Mouse (Mus musculus): ENCODE measurements around the gene Tmprss15. TPM values are rescaled to one million over a fixed set of nuclear protein-coding genes. Genes with fewer than 3 reads are reported as not detected.

Gene Tmprss15
- total RNA-seq (2014; fragmentation: Nextera tagmentation) (not detected in 2 replicates), total RNA-seq (2017) (not detected in 2 replicates)

GRCm38 (mm10) chr16:79090997-79091396, at the start of gene Tmprss15:
TSS of gene Tmprss15 (minus strand) at chr16:79091097.
- no peak for ATAC-seq (replicated peaks; ENCODE audit: poor library complexity, severe bottlenecking)

- ATAC-seq (replicated peaks; ENCODE audit: poor library complexity, severe bottlenecking): no peak
These were observed 24.0 kb upstream of the Tmprss15 start for GRCm38 (mm10) chr16:79114879-79115278.

- ATAC-seq (replicated peaks; ENCODE audit: poor library complexity, severe bottlenecking): no peak
These were observed 18.6 kb upstream of the Tmprss15 start for GRCm38 (mm10) chr16:79109516-79109915.

GRCm38 (mm10) chr16:79108969-79109368, 18.1 kb upstream of the Tmprss15 start:
- ATAC-seq (replicated peaks; ENCODE audit: poor library complexity, severe bottlenecking): no peak

- no peak for ATAC-seq (replicated peaks; ENCODE audit: poor library complexity, severe bottlenecking)
These were observed 9.4 kb upstream of the Tmprss15 start for GRCm38 (mm10) chr16:79100325-79100724.

GRCm38 (mm10) chr16:79098321-79098720, 7.4 kb upstream of the Tmprss15 start:
- no peak for ATAC-seq (replicated peaks; ENCODE audit: poor library complexity, severe bottlenecking)

GRCm38 (mm10) chr16:79086550-79086949, 4.3 kb downstream of the Tmprss15 start:
- no peak for ATAC-seq (replicated peaks; ENCODE audit: poor library complexity, severe bottlenecking)

- no peak for ATAC-seq (replicated peaks; ENCODE audit: poor library complexity, severe bottlenecking)
These were observed 27.0 kb downstream of the Tmprss15 start for GRCm38 (mm10) chr16:79063848-79064247.

GRCm38 (mm10) chr16:79058775-79059558, 31.9 kb downstream of the Tmprss15 start:
- no peak for ATAC-seq (replicated peaks; ENCODE audit: poor library complexity, severe bottlenecking)

- ATAC-seq (replicated peaks; ENCODE audit: poor library complexity, severe bottlenecking): no peak
These were observed 58.3 kb downstream of the Tmprss15 start for GRCm38 (mm10) chr16:79032593-79032992.

GRCm38 (mm10) chr16:79002812-79003211, 88.1 kb downstream of the Tmprss15 start:
- no peak for ATAC-seq (replicated peaks; ENCODE audit: poor library complexity, severe bottlenecking)

GRCm38 (mm10) chr16:79001679-79002078, 89.2 kb downstream of the Tmprss15 start:
- ATAC-seq (replicated peaks; ENCODE audit: poor library complexity, severe bottlenecking): no peak

- no peak for ATAC-seq (replicated peaks; ENCODE audit: poor library complexity, severe bottlenecking)
These were observed 114.5 kb downstream of the Tmprss15 start for GRCm38 (mm10) chr16:78976384-78976783.

GRCm38 (mm10) chr16:78974099-78974498, 116.8 kb downstream of the Tmprss15 start:
- ATAC-seq (replicated peaks; ENCODE audit: poor library complexity, severe bottlenecking): no peak

- ATAC-seq (replicated peaks; ENCODE audit: poor library complexity, severe bottlenecking): peak; percentile 55; the same call in 1 of the 2 replicates
These were observed 121.7 kb downstream of the Tmprss15 start for GRCm38 (mm10) chr16:78969091-78969731.

GRCm38 (mm10) chr16:78957434-78957833, 133.5 kb downstream of the Tmprss15 start:
- no peak for ATAC-seq (replicated peaks; ENCODE audit: poor library complexity, severe bottlenecking)

GRCm38 (mm10) chr16:78950359-78950758, 140.5 kb downstream of the Tmprss15 start:
- ATAC-seq (replicated peaks; ENCODE audit: poor library complexity, severe bottlenecking): no peak

- no peak for ATAC-seq (replicated peaks; ENCODE audit: poor library complexity, severe bottlenecking)
These were observed 153.1 kb downstream of the Tmprss15 start for GRCm38 (mm10) chr16:78937755-78938154.

GRCm38 (mm10) chr16:78934298-78934697, 156.6 kb downstream of the Tmprss15 start:
- ATAC-seq (replicated peaks; ENCODE audit: poor library complexity, severe bottlenecking): no peak

GRCm38 (mm10) chr16:78931287-78932025, 159.4 kb downstream of the Tmprss15 start:
- no peak for ATAC-seq (replicated peaks; ENCODE audit: poor library complexity, severe bottlenecking)

All from granulocyte monocyte progenitor cell, adult 5-6 weeks (primary cell).